Mouse (Mus musculus) layer of hippocampus, postnatal 36 days (tissue): Measurements from ENCODE around the gene Sgsm1. TPM values are rescaled to one million over a fixed set of nuclear protein-coding genes. Genes with fewer than 3 reads are reported as not detected.

Source experiments
- microRNA-seq, 2 experiments: library from miRNA; unstranded; fragments of <30 nt; microRNA quantifications; one replicate each; pipeline ENCODE4 v1.2.0; 2021
- total RNA-seq, 2 experiments: library from RNA; stranded (reverse); gene quantifications; 2 replicates each; pipeline ENCODE4 v1.2.3; 2021

Gene Sgsm1
- total RNA-seq, 2 experiments from 2014 or later: 86.9 to 88.3 TPM

Small RNA genes within 50 kb of the gene (microRNA-seq; reads per million reads assigned to microRNA genes)
- gene Mir7229: 0 reads per million in 2 experiments
- 0 reads per million in 2 experiments for gene Mir7230

Other genes with a start within 250 kb of the Sgsm1 start
- gene Crybb2, start 240.7 kb downstream of the Sgsm1 start, total RNA-seq: not detected
- gene Crybb3, start 229.2 kb downstream of the Sgsm1 start, total RNA-seq: 1 to 10 TPM; 1.6 to 3.3 TPM
- 10 to 100 TPM; 62.4 to 66.1 TPM for gene 2900026A02Rik, start 89.5 kb downstream of the Sgsm1 start, total RNA-seq
- gene Tmem211, start 83.9 kb downstream of the Sgsm1 start, total RNA-seq: not detected
- not detected for gene Aym1, start 46.5 kb upstream of the Sgsm1 start, total RNA-seq
- gene Wscd2, start 179.5 kb upstream of the Sgsm1 start, total RNA-seq: 10 to 100 TPM; 83.5 to 86.8 TPM